Mouse (Mus musculus): ENCODE measurements around the gene Tph1. TPM values are rescaled to one million over a fixed set of nuclear protein-coding genes. Genes with fewer than 3 reads are reported as not detected.

Tph1 gene
- polyA plus RNA-seq, 1 experiment: 0.77 TPM

DNA sequence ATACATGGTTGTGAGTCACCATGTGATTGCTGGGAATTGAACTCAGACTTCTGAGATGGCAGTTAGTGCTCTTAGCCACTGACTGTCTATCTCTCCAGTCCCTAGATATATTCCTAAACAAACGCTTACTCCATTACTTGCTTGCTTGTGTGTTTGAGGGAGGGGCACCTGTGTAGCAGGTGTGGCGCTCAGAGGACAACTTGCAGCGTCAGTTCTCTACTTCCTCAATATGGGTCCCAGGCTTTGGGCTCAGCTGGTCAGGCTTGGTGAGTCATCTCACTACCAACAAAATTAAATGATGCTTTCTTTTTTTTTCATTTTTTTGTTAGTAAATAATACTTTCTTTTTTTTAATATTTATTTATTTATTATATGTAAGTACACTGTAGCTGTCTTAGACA, 6.1 kb upstream of the Tph1 start:
- no peaks in the 10 kb centered on the region for H3K27me3 ChIP-seq (ENCODE audit: control insufficient read depth, insufficient read depth, low read length)
- no peak overlapping the region for H3K27ac ChIP-seq (ENCODE audit: control insufficient read depth, insufficient read depth, low read length)
- no peaks in the 10 kb centered on the region for H3K4me1 ChIP-seq (replicated peaks; ENCODE audit: control insufficient read depth, insufficient read depth, low read length)
- no peak for DNase-seq
- H3K4me3 ChIP-seq (ENCODE audit: control insufficient read depth, insufficient read depth, low read length): no peak overlapping the region
- WGBS: 43% methylated on average over 3 of the region's 3 CpGs
- TF ChIP-seq POLR2A (IDR thresholded peaks at IDR 0.05; ENCODE audit: control insufficient read depth, extremely low read depth, insufficient read depth, low read length, poor library complexity) (no peak), CTCF (IDR thresholded peaks at IDR 0.05; ENCODE audit: borderline replicate concordance, control insufficient read depth, extremely low read depth, insufficient read depth, low read length, poor library complexity) (no peak)
- no peaks in the 10 kb centered on the region for H3K36me3 ChIP-seq (ENCODE audit: control insufficient read depth, insufficient read depth, low read length)

DNA sequence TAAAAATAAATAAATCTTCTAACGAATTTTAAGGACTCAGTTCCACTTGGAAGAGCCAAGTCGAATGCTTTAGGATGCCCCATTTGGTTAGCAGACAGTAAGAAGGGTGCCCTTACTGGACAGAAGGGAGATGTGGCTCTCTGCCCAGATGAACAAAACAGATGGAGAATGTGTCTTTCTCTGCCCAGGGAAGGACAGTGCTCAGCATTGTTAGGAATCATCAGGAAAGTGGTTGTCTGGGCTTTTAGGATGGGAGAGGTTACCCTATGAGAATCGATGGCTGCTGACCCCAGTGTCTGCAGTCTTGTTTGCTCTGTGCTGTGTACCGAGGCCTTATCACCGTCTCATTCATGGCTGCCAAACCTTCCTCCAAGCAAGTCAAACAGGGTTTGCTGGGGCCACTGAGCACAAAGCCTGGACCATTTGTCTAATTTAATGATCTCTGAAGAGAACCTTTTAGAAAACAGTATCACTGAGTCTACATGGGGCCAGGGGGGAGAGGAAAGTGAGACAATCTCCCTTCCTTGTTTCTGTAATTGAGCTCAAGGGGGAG, 4.5 kb upstream of the Tph1 start:
- Histone ChIP-seq H3K36me3 (ENCODE audit: control insufficient read depth, insufficient read depth, low read length) (no peaks in the 10 kb centered on the region), H3K4me1 (replicated peaks; ENCODE audit: control insufficient read depth, insufficient read depth, low read length) (no peaks in the 10 kb centered on the region), H3K27ac (ENCODE audit: control insufficient read depth, insufficient read depth, low read length) (no peak overlapping the region), H3K4me3 (ENCODE audit: control insufficient read depth, insufficient read depth, low read length) (no peak overlapping the region), H3K27me3 (ENCODE audit: control insufficient read depth, insufficient read depth, low read length) (no peaks in the 10 kb centered on the region)
- 86% methylated on average over 5 of the region's 5 CpGs for WGBS
- TF ChIP-seq POLR2A (IDR thresholded peaks at IDR 0.05; ENCODE audit: control insufficient read depth, extremely low read depth, insufficient read depth, low read length, poor library complexity): no peak
- DNase-seq: no peak

DNA sequence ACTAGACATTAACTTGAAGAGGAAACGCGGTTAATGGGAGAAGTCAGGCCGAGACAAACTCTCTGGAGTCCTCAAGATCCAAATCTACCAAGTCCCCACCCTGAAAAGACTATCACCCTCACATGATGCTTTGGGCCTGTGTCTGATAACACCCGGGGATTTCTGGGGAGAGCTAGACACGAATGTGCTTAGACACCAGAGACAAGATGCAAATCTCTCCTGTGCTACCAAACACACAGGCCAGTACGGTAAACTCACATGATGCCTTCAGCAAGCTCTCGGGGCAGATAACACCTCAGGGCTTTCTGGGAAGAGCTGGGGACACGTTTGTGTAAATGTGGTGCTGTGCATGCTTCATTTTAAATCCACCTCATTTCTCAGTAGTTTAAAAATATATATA, 3.5 kb upstream of the Tph1 start:
- DNase-seq: no peak
- no peaks in the 10 kb centered on the region for H3K36me3 ChIP-seq (ENCODE audit: control insufficient read depth, insufficient read depth, low read length)
- TF ChIP-seq POLR2A (IDR thresholded peaks at IDR 0.05; ENCODE audit: control insufficient read depth, extremely low read depth, insufficient read depth, low read length, poor library complexity): no peak
- no peak for TF ChIP-seq CTCF (IDR thresholded peaks at IDR 0.05; ENCODE audit: borderline replicate concordance, control insufficient read depth, extremely low read depth, insufficient read depth, low read length, poor library complexity)
- H3K27ac ChIP-seq (ENCODE audit: control insufficient read depth, insufficient read depth, low read length): no peak overlapping the region
- 90% methylated on average over 8 of the region's 8 CpGs for WGBS
- H3K27me3 ChIP-seq (ENCODE audit: control insufficient read depth, insufficient read depth, low read length): no peaks in the 10 kb centered on the region
- H3K4me1 ChIP-seq (replicated peaks; ENCODE audit: control insufficient read depth, insufficient read depth, low read length): no peaks in the 10 kb centered on the region
- no peak overlapping the region for H3K4me3 ChIP-seq (ENCODE audit: control insufficient read depth, insufficient read depth, low read length)

DNA sequence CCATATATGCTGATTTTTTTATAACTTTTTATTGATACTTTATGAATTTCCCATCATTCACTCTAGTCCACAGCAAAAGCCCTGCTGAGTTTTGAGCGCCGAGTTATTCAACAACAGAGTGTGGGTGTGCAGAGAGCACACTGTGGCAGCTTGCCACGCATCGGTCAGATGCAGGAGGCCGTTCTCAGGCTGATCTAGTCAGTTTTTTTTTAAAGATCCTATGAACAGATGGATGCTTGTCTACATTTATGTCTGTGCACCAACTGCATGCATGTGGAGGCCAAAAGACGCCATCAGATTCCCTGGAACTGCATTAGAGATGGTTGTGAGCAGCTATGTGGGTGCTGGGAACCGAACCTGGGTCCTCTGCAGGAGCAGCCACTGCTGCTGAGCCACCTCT, 2.7 kb upstream of the Tph1 start:
- Histone ChIP-seq H3K4me1 (replicated peaks; ENCODE audit: control insufficient read depth, insufficient read depth, low read length) (no peaks in the 10 kb centered on the region), H3K4me3 (ENCODE audit: control insufficient read depth, insufficient read depth, low read length) (no peak overlapping the region), H3K27ac (ENCODE audit: control insufficient read depth, insufficient read depth, low read length) (no peak overlapping the region), H3K36me3 (ENCODE audit: control insufficient read depth, insufficient read depth, low read length) (no peaks in the 10 kb centered on the region), H3K27me3 (ENCODE audit: control insufficient read depth, insufficient read depth, low read length) (no peaks in the 10 kb centered on the region)
- DNase-seq: no peak
- WGBS: 91% methylated on average over 7 of the region's 7 CpGs
- TF ChIP-seq POLR2A (IDR thresholded peaks at IDR 0.05; ENCODE audit: control insufficient read depth, extremely low read depth, insufficient read depth, low read length, poor library complexity) (no peak), CTCF (IDR thresholded peaks at IDR 0.05; ENCODE audit: borderline replicate concordance, control insufficient read depth, extremely low read depth, insufficient read depth, low read length, poor library complexity) (no peak)

DNA sequence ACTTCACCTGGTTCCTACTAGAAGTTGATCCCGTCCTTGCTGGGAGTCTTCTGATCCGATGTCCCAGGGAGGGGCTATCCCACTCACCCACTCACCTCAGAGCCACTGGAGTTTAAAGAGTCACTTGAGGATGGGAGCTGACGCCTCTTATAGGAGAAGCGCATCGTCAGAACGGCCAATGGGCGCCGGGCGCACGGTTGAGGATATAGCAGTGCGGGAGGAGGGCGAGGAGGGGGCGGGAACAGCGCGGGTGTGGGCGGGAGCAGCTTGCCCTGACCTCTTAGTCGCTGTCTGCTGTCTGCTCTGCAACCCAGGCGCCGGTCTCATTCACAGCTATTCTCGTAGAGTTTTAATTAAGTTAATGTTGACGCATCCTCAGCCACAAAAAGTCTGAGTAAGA, 5.1 kb downstream of the Tph1 start:
- Histone ChIP-seq H3K27me3 (ENCODE audit: control insufficient read depth, insufficient read depth, low read length) (no peaks in the 10 kb centered on the region; the same call in 1 of the 2 replicates), H3K27ac (ENCODE audit: control insufficient read depth, insufficient read depth, low read length) (no peak overlapping the region), H3K4me3 (ENCODE audit: control insufficient read depth, insufficient read depth, low read length) (no peak overlapping the region), H3K36me3 (ENCODE audit: control insufficient read depth, insufficient read depth, low read length) (no peaks in the 10 kb centered on the region), H3K4me1 (replicated peaks; ENCODE audit: control insufficient read depth, insufficient read depth, low read length) (no peaks in the 10 kb centered on the region)
- TF ChIP-seq CTCF (IDR thresholded peaks at IDR 0.05; ENCODE audit: borderline replicate concordance, control insufficient read depth, extremely low read depth, insufficient read depth, low read length, poor library complexity) (no peak), POLR2A (IDR thresholded peaks at IDR 0.05; ENCODE audit: control insufficient read depth, extremely low read depth, insufficient read depth, low read length, poor library complexity) (no peak)
- peak; percentile 6 for DNase-seq
- WGBS: 6% methylated on average over 21 of the region's 21 CpGs

DNA sequence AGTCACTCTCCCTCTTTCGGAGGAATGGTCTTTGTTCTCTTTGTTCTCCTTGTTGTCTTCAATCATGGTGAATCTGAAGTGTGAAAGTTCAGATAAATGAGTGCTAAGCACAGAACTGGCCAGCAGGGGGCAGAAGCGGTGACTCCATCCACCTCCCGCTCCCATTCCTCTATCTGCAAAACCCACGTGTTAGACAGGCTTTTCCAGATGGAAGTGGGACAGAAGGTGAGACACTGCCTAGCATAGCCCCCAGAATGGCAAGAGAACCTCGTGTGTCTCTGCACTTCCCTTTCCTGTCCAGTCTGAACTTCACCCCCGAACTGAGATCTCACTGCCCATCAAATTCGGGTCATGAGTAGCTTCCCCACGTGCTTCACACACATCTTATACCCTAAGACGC, 7.1 kb downstream of the Tph1 start:
- DNase-seq: peak; percentile 21
- Histone ChIP-seq H3K4me3 (ENCODE audit: control insufficient read depth, insufficient read depth, low read length) (no peak overlapping the region), H3K36me3 (ENCODE audit: control insufficient read depth, insufficient read depth, low read length) (no peaks in the 10 kb centered on the region), H3K4me1 (replicated peaks; ENCODE audit: control insufficient read depth, insufficient read depth, low read length) (no peaks in the 10 kb centered on the region), H3K27me3 (ENCODE audit: control insufficient read depth, insufficient read depth, low read length) (no peaks in the 10 kb centered on the region; the same call in 1 of the 2 replicates), H3K27ac (ENCODE audit: control insufficient read depth, insufficient read depth, low read length) (no peak overlapping the region)
- no peak for TF ChIP-seq POLR2A (IDR thresholded peaks at IDR 0.05; ENCODE audit: control insufficient read depth, extremely low read depth, insufficient read depth, low read length, poor library complexity)
- peak; percentile 36; the same call in 1 of the 2 replicates for TF ChIP-seq CTCF (IDR thresholded peaks at IDR 0.05; ENCODE audit: borderline replicate concordance, control insufficient read depth, extremely low read depth, insufficient read depth, low read length, poor library complexity)
- 26% methylated on average over 9 of the region's 9 CpGs for WGBS

DNA sequence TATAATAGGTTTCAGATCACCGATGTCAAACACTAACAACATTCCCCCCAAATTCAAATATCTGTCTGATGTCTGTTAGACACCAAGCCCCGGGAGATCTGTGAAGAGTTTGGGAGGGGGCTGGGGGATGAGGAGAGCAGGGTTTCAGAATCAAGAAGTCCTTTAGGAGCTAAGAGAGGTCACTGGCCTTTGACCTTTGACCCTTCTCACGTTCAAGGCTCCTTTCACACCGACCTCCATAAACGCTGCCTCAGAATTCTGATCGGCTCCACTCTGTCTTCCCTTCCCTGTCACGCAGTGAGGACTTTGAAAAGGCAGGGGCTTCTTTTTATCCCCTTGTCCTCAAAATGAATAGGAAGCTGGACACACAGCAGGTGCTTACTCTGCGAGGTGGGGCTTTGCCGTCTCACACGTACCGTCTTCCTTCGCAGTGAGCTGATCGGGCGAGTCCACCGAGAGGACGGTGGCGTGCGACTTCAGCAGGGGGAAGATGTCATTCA, 10.7 kb downstream of the Tph1 start:
- Histone ChIP-seq H3K27me3 (ENCODE audit: control insufficient read depth, insufficient read depth, low read length) (no peaks in the 10 kb centered on the region), H3K4me3 (ENCODE audit: control insufficient read depth, insufficient read depth, low read length) (no peak overlapping the region), H3K36me3 (ENCODE audit: control insufficient read depth, insufficient read depth, low read length) (no peaks in the 10 kb centered on the region), H3K27ac (ENCODE audit: control insufficient read depth, insufficient read depth, low read length) (no peak overlapping the region), H3K4me1 (replicated peaks; ENCODE audit: control insufficient read depth, insufficient read depth, low read length) (no peaks in the 10 kb centered on the region)
- TF ChIP-seq POLR2A (IDR thresholded peaks at IDR 0.05; ENCODE audit: control insufficient read depth, extremely low read depth, insufficient read depth, low read length, poor library complexity) (no peak), CTCF (IDR thresholded peaks at IDR 0.05; ENCODE audit: borderline replicate concordance, control insufficient read depth, extremely low read depth, insufficient read depth, low read length, poor library complexity) (no peak)
- no peak for DNase-seq
- WGBS: 74% methylated on average over 18 of the region's 18 CpGs

Data from thymus, adult 2 months (tissue).